Mouse (Mus musculus) adrenal gland, postnatal 0 days (tissue): ENCODE data around the gene Adamts15. TPM values are rescaled to one million over a fixed set of nuclear protein-coding genes. Genes with fewer than 3 reads are reported as not detected.

Experiments used
- polyA plus RNA-seq: library from polyadenylated mRNA; unstranded; fragments of >200 nt; fragmentation: Nextera tagmentation; extraction: Ambion mirVana; gene quantifications from 2 replicates; pipeline ENCODE4 v1.2.1, GENCODE M21; 2015

Adamts15 gene
- 1.7 and 2.4 TPM in 2 replicates for polyA plus RNA-seq

DNA sequence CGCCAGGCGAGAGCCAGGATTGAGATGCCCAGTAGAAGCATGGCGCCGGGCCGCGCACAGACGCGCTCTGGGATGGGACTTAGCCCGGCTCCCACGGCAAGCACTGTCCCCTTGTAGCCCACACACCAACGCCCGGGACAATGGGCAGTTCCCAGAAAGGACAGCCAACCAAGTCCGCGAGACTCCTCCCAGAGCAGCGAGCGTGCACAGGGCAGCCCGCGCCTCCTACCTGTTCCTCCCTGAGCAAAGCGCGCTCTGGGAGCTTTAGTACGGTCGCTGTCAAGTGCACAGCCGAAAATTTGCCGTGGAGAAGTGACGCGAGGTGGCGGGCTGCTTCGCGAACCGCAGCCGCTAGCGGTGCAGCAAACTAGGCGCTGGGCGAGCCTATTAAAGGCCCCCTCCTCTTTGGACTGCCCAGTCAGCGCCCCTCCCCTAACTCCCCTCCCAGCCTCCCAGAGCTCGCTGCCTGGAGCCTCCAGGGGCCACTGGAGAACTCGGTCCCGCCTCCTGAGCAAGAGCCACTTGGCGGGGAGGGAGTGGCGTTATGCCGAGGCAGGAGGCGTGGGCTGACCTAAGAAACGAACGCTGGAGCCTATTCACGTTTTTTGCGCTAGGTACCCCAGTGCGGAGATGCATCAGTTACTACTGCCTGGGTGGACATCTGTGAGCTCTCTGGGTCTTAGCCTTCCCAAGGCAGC, at the start of gene Adamts15:
Adamts15 (minus strand) TSS at position 256 of the 698 bp plus-strand sequence.

DNA sequence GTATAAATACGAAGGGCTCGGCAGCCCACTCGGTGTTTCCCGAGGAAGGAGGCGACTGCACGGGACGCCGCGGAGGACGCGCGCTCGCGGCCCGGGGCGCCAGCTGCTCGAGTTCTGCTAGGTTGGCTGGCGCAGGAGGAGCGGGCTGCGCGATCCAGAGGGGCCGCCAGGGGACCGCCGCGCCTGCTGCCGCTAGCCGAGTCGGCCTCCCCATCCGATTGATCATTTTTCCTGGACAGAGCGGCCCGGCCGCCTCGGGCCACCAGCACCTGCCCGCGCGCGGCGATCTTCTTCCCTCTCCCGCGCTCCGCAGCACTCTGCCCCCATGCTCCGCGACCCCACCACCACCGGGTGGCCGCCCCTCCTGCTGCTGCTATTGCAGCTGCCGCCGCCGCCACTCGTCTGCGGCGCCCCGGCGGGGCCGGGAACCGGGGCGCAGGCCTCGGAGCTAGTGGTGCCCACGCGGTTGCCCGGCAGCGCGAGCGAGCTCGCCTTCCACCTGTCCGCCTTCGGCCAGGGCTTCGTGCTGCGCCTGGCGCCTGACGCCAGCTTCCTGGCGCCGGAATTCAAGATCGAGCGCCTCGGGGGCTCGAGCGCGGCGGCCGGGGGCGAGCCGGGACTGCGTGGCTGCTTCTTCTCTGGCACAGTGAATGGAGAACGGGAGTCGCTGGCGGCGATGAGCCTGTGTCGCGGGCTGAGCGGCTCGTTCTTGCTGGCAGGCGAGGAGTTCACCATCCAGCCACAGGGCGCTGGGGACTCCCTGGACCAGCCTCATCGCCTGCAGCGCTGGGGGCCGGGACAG, 20.5 kb upstream of the Adamts15 start, which contains the start of gene Adamts8:
Adamts8 (plus strand) TSS at position 51 of the 802 bp plus-strand sequence.

Other genes starting within 250 kb of the Adamts15 start
- gene Adamts8, start 20.1 kb upstream of the Adamts15 start, polyA plus RNA-seq, result 0.43 and 0.95 TPM in 2 replicates
- 6.6 and 12.0 TPM in 2 replicates for gene Zbtb44, start 108.2 kb upstream of the Adamts15 start, polyA plus RNA-seq
- gene St14, start 209.4 kb upstream of the Adamts15 start, polyA plus RNA-seq, result 1.0 and 2.1 TPM in 2 replicates